Mouse (Mus musculus): ENCODE measurements around the gene Atxn7l2. TPM values are rescaled to one million over a fixed set of nuclear protein-coding genes. Genes with fewer than 3 reads are reported as not detected.

Atxn7l2 gene
- polyA plus RNA-seq, 1 experiment = 10.1 TPM

DNA sequence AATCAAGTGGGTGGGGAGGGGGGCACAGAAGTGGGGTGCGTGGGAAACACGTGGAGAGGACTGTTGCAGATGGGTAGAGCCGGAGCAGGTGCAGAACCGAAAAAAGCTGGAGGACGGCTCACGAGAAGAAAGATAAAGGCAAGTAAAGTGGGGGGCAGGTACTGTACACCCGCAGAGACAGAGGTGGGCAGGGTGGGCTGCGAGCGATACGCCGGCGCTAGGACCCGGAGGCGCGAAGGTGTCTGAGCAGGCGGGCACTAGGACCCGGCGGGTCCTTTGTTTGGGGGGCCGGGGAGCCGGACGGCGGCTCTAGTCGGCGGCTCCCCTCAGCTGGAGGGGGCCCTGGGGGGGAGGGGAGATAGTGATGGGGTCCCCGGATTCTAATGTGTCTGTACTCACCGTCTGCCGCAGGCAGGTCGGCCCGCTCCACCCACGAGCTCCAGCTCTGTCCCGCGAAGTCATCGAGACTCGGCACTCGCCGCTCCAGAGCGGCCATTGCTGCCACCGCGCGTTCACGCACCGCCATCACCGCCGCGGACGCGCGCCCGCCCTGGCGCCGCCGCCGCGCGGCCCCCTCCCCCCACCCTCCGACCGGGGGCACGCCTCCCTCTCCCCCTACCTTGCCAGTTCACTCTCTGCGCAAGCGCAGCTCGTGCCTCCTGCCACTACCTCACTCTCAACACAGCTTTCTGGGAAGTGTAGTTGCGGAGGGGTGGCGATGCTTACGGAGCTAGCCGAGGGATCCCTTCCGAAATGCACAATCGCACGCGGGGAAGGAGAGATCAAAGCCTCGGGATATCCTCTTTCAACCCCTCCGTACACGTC, 576 bp downstream of the Atxn7l2 start:
- TF ChIP-seq CTCF (IDR thresholded peaks at IDR 0.05; ENCODE audit: control insufficient read depth, insufficient read depth, low read length) (no peak), POLR2A (IDR thresholded peaks at IDR 0.05; ENCODE audit: borderline replicate concordance, control insufficient read depth, low read depth, low read length) (peak; percentile 68; the same call in 1 of the 2 replicates)
- peak overlapping the region; percentile 84 for H3K4me3 ChIP-seq (replicated peaks; ENCODE audit: control insufficient read depth, low read depth, low read length)
- peaks cover 2% of the 10 kb centered on the region; the same call in 1 of the 2 replicates for H3K4me1 ChIP-seq (ENCODE audit: control insufficient read depth, insufficient read depth, low read length)
- peak overlapping the region; percentile 80 for H3K27ac ChIP-seq (ENCODE audit: control insufficient read depth, insufficient read depth, low read depth, low read length, poor library complexity)
- WGBS = under 1% methylated on average over 72 of the region's 72 CpGs

DNA sequence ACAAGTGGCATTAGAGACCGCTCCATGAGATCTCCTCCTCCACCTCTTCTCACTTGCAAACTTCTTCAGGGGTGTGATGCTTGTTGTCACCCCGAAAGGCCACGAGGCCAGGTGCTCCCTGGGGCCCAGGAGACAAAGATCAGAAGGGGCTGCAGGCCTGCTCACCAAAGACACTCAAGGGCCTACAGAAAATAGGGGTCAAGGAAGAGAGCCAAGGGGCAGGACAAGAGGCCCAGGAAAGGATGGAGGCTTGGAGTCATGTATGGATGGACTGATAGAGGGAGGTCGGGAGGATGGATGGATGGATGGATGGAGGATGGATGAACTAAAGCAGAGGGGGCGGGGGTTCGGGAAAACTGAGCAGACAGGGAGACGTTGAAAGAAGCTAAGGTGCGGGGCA, 1.2 kb downstream of the Atxn7l2 start:
- H3K4me1 ChIP-seq (ENCODE audit: control insufficient read depth, insufficient read depth, low read length) = peaks cover 2% of the 10 kb centered on the region; the same call in 1 of the 2 replicates
- TF ChIP-seq POLR2A (IDR thresholded peaks at IDR 0.05; ENCODE audit: borderline replicate concordance, control insufficient read depth, low read depth, low read length) (no peak), CTCF (IDR thresholded peaks at IDR 0.05; ENCODE audit: control insufficient read depth, insufficient read depth, low read length) (no peak)
- no peak overlapping the region for H3K27ac ChIP-seq (ENCODE audit: control insufficient read depth, insufficient read depth, low read depth, low read length, poor library complexity)
- H3K4me3 ChIP-seq (replicated peaks; ENCODE audit: control insufficient read depth, low read depth, low read length) = peak overlapping the region; percentile 84
- 10% methylated on average over 8 of the region's 8 CpGs for WGBS

DNA sequence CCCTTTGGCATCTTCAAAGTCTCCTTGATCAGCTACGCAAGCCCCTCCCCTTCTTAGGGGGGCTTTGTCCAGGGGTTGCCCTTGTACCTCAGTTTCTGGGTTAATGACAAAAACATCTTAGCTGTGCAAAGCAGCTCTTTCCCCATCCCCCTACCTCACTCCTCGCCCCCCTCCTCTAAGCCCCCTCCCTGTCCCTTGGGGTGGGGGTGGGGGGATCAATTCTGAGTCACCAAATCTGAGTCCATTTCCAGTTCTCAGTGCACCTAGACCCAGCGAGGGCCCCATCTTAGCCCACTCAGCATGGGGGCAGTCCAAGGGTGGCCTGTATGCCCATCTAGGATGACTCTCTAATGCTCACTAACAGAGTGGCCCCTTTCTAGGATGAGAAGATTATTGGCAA, 1.7 kb downstream of the Atxn7l2 start:
- Histone ChIP-seq H3K27ac (ENCODE audit: control insufficient read depth, insufficient read depth, low read depth, low read length, poor library complexity) (no peak overlapping the region), H3K4me1 (ENCODE audit: control insufficient read depth, insufficient read depth, low read length) (peaks cover 2% of the 10 kb centered on the region; the same call in 1 of the 2 replicates), H3K4me3 (replicated peaks; ENCODE audit: control insufficient read depth, low read depth, low read length) (no peak overlapping the region)
- WGBS = 81% methylated on average over 3 of the region's 3 CpGs
- TF ChIP-seq POLR2A (IDR thresholded peaks at IDR 0.05; ENCODE audit: borderline replicate concordance, control insufficient read depth, low read depth, low read length) = no peak
- no peak for TF ChIP-seq CTCF (IDR thresholded peaks at IDR 0.05; ENCODE audit: control insufficient read depth, insufficient read depth, low read length)

DNA sequence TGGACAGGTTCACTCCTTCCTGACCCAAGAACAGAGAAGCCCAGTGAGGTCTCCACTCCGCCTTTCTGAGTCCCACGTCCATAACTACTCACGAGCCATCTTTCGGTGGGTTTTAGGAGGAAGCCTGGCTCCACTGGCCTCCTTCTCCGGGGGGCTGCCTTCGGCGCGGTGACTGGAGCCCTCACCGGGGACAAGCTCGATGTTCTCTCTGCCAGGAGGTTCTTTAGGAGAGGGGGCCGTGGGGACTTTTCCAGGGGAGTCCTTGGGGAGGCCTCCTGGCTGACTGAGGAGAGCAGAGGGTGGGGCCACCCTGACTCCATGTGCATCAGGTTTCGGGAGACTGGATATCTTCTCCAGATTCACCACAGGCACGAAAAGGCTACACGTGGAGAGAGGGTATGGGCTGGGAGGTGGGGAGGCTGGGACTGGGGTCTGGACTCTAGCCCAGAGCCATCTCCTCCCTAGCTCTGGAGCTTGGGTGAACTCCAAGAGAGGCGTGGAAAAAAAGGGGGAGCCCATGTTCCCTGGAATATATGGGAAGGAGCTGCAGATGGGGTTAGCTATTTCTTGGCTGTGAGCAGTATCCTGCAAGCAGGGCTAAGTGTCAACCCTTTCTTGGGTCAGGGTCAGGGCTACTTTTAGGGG, 3.9 kb downstream of the Atxn7l2 start:
- 91% methylated on average over 15 of the region's 15 CpGs for WGBS
- H3K4me3 ChIP-seq (replicated peaks; ENCODE audit: control insufficient read depth, low read depth, low read length) = no peak overlapping the region
- no peak overlapping the region for H3K27ac ChIP-seq (ENCODE audit: control insufficient read depth, insufficient read depth, low read depth, low read length, poor library complexity)
- H3K4me1 ChIP-seq (ENCODE audit: control insufficient read depth, insufficient read depth, low read length) = peaks cover 2% of the 10 kb centered on the region; the same call in 1 of the 2 replicates
- TF ChIP-seq CTCF (IDR thresholded peaks at IDR 0.05; ENCODE audit: control insufficient read depth, insufficient read depth, low read length) = no peak
- no peak for TF ChIP-seq POLR2A (IDR thresholded peaks at IDR 0.05; ENCODE audit: borderline replicate concordance, control insufficient read depth, low read depth, low read length)

DNA sequence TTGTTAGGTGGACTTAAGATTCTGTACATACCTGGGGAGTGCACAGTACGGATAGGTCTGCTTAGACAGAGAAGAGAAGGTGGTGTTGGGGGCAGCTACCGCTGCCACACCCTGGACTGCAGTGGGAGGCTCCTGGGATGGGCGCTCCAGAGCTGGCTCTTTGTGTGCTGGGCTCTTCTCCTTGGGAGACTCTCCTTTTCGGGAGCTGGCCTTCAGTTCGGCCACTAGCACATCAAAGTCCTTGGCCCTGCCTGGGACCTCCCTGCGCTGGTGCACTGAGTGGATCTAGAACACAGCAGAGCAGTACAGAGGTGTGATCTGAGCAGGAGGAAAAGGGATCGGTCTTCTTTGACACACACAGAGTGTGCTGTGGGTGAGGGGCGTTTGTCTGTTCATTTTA, 5.1 kb downstream of the Atxn7l2 start:
- WGBS = 89% methylated on average over 8 of the region's 8 CpGs
- Histone ChIP-seq H3K4me1 (ENCODE audit: control insufficient read depth, insufficient read depth, low read length) (peaks cover 1% of the 10 kb centered on the region; the same call in 1 of the 2 replicates), H3K4me3 (replicated peaks; ENCODE audit: control insufficient read depth, low read depth, low read length) (no peak overlapping the region), H3K27ac (ENCODE audit: control insufficient read depth, insufficient read depth, low read depth, low read length, poor library complexity) (no peak overlapping the region)
- no peak for TF ChIP-seq CTCF (IDR thresholded peaks at IDR 0.05; ENCODE audit: control insufficient read depth, insufficient read depth, low read length)
- TF ChIP-seq POLR2A (IDR thresholded peaks at IDR 0.05; ENCODE audit: borderline replicate concordance, control insufficient read depth, low read depth, low read length) = no peak

DNA sequence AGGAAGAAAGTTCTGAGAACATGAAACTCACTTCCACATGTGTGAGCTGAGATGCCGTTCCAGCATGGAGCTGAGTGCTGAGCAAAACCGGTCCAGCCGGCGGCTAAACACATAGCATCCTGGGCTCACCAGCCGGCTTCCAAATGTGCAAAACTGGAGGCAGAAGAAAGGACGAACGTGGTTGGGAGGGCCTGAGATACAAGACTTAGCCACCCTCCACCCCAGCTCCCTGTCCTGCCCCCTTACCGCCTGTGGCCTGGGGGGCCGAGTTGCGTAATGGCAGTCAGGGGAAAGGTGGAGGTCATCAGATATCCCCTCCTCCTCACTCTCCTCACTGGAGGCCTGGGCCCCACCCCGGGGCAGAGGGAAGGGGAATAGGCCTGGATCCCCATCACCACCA, 6.3 kb downstream of the Atxn7l2 start:
- Histone ChIP-seq H3K27ac (ENCODE audit: control insufficient read depth, insufficient read depth, low read depth, low read length, poor library complexity) (no peak overlapping the region), H3K4me3 (replicated peaks; ENCODE audit: control insufficient read depth, low read depth, low read length) (no peak overlapping the region), H3K4me1 (ENCODE audit: control insufficient read depth, insufficient read depth, low read length) (peaks cover 1% of the 10 kb centered on the region; the same call in 1 of the 2 replicates)
- WGBS = 76% methylated on average over 11 of the region's 11 CpGs
- TF ChIP-seq POLR2A (IDR thresholded peaks at IDR 0.05; ENCODE audit: borderline replicate concordance, control insufficient read depth, low read depth, low read length) (no peak), CTCF (IDR thresholded peaks at IDR 0.05; ENCODE audit: control insufficient read depth, insufficient read depth, low read length) (no peak)

DNA sequence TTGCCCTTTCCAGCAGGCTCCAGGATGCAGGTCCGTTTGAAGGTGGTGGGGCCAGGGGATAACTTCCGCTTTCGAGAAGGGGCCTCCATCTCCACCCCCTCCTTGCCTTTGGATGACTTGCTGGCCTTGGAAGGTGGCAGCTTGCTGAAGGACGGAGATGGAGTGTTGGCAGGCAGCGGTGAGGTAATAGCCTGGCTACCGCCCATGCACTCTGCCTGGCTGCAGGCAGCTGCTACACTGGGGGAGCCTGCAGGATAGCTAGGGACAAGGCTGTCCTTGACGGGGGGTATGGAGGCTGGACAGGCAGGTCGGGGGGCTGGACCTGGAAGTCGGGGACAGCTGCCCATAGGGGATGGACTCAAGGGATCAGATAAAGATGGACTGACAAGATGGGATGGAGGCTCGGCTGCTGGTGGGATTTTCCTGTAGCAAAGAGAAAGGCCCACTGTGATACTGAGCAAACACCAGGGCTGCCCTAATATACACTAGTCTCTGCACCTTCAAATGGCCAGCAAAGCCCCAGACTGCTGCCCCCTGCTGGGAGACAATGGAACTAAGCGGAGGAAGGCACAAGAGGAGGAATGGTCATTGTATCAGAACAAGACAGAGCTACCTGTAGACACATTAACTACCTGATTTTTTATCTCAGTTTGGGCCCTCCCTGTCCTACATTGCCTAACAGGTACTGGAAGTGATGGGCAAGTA, 7.0 kb downstream of the Atxn7l2 start:
- Histone ChIP-seq H3K4me1 (ENCODE audit: control insufficient read depth, insufficient read depth, low read length) (peaks cover 4% of the 10 kb centered on the region; the same call in 1 of the 2 replicates), H3K4me3 (replicated peaks; ENCODE audit: control insufficient read depth, low read depth, low read length) (no peak overlapping the region), H3K27ac (ENCODE audit: control insufficient read depth, insufficient read depth, low read depth, low read length, poor library complexity) (no peak overlapping the region)
- WGBS = 83% methylated on average over 11 of the region's 11 CpGs
- peak; percentile 90 for TF ChIP-seq CTCF (IDR thresholded peaks at IDR 0.05; ENCODE audit: control insufficient read depth, insufficient read depth, low read length)
- no peak for TF ChIP-seq POLR2A (IDR thresholded peaks at IDR 0.05; ENCODE audit: borderline replicate concordance, control insufficient read depth, low read depth, low read length)

DNA sequence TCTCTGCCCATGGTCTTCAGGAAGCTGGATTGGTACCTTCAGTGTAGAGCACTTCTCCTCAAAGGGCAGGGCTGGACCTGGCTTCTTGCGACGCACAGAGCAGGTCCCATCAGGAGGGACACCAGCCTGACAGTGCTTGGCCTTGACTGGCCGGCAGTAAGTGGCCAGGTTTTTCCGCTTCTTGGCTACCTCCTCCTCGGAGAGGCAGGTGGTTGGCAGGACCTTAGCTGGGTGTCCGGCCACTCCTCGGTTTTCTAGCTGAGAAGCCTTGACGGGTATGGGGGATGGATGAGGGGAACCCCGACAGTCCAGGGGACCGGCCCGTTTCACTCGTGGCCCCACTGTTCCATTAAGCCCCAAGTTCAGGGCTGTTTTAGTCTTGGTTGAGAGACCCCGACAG, 7.5 kb downstream of the Atxn7l2 start:
- no peak overlapping the region for H3K27ac ChIP-seq (ENCODE audit: control insufficient read depth, insufficient read depth, low read depth, low read length, poor library complexity)
- TF ChIP-seq CTCF (IDR thresholded peaks at IDR 0.05; ENCODE audit: control insufficient read depth, insufficient read depth, low read length) (no peak), POLR2A (IDR thresholded peaks at IDR 0.05; ENCODE audit: borderline replicate concordance, control insufficient read depth, low read depth, low read length) (no peak)
- no peak overlapping the region for H3K4me3 ChIP-seq (replicated peaks; ENCODE audit: control insufficient read depth, low read depth, low read length)
- WGBS = 85% methylated on average over 13 of the region's 13 CpGs
- H3K4me1 ChIP-seq (ENCODE audit: control insufficient read depth, insufficient read depth, low read length) = peaks cover 4% of the 10 kb centered on the region; the same call in 1 of the 2 replicates

Data from bone marrow, adult 2 months (tissue).